Mouse (Mus musculus) mouse trophoblast stem cell (cell line): Measurements from ENCODE around the gene Chit1.

Experiments
- in situ Hi-C, 2 experiments: fragments of 300-500 bp; cut with MseI, MboI; formaldehyde crosslinking; loops; 2 replicates in 1 of 2; 3 replicates in 1 of 2; pipeline ENCODE4 v1.15.1; 2025

The Chit1 gene

GRCm38 (mm10) chr1:134079477-134080163 lies 31.4 kb upstream of the Chit1 start:
- in situ Hi-C loops = no loop called here

- in situ Hi-C loops = no loop called here
Measured at GRCm38 (mm10) chr1:134080406-134080805, 30.6 kb upstream of the Chit1 start.

GRCm38 (mm10) chr1:134080881-134081450 lies 30.1 kb upstream of the Chit1 start:
- in situ Hi-C loops = no loop called here

DNA sequence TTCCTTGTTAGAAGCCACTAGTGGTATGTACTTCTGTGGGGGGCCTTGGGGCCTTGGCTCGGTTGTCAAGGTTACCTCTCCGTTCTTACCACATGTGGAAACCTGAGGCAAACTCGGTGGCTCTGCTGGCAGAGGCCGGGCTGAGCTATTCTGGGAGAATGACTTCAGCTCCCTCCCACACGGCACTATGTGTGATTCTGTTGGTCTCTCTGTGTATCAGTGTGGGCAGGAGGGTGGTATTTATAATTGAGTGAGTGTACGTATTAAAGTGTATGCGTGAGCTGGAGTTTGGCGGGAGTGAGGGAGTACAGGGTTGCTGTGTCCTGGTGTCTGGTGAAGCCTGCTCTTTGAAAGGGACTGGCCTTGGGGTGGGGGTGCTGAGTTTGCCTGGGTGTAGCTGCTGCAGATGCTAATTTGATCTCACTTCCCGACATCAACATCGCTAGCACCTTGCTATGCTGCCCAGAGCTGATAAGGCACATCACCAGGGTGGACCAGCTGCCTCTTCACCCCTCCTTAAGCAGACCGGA lies 28.0 kb upstream of the Chit1 start:
- in situ Hi-C loops = no loop called here

DNA sequence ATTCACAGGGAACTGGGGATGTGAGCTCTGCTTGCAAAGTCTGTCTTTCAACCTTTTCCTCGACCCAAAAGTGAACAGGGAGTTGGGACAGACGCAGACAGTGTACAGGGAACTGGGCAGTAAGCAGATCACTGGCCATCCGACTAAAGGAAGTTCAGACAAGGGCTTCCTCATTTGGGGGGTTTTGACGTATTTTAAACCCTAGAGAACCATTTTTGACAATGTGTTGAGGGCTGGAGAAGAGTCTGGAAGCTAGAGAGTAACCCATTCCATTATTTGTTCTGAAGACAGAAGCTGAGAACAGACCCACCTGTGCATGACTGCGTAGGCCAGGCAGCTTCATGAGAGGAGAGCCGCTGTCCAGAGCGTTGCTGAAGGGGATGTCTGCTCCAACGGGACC lies 27.4 kb upstream of the Chit1 start:
- in situ Hi-C loops = no loop called here

- in situ Hi-C loops = no loop called here
Measured at GRCm38 (mm10) chr1:134084128-134084527, 26.9 kb upstream of the Chit1 start.

- in situ Hi-C loops = no loop called here
Measured at GRCm38 (mm10) chr1:134086017-134086416, 25.0 kb upstream of the Chit1 start.

- in situ Hi-C loops = no loop called here
Measured at GRCm38 (mm10) chr1:134086811-134087398, 24.1 kb upstream of the Chit1 start.

GRCm38 (mm10) chr1:134089074-134089473 lies 22.0 kb upstream of the Chit1 start:
- in situ Hi-C loops = no loop called here

DNA sequence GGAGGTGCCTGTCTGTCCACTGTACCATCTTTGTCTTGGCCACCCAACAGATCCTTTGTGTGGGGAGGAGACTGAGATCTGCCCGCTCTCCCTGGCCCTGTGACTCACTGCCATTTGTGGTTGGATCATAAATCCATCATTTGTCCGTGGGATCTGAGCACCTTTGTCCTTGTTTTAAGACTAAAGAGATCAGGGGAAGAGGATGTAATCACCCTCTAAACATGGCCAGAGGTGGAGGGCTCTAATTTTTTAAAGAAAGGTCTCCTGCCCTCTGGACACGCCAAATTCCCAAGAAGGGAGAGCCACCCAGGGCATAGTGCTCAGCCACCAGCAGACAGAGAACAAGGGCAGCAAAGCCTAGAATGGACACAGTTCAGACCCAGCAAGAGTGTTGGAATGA lies 19.2 kb upstream of the Chit1 start:
- in situ Hi-C loops = no loop called here

DNA sequence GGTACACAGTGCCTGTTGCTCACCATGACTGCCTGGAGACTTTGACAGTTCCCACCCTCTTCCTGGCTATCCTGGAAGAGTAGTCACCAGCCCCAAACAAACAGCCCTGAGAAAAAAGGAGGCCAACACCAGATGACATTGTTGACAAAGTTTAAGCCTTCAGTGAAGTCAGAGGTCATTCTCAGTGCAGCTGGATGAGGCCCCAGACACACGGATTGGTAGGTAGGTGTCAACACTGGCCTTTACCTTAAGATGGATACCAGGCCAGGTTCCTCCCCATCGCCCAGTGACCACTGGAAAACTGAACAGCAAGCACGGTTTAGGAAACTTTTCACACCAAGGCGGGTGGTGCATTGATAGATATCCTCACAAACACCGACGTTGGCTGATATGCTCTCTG lies 18.7 kb upstream of the Chit1 start:
- in situ Hi-C loops = no loop called here

- in situ Hi-C loops = no loop called here
Measured at GRCm38 (mm10) chr1:134092852-134093770, 17.9 kb upstream of the Chit1 start.

GRCm38 (mm10) chr1:134093771-134094526 lies 17.1 kb upstream of the Chit1 start:
- in situ Hi-C loops = no loop called here

GRCm38 (mm10) chr1:134095033-134095612 lies 15.9 kb upstream of the Chit1 start:
- in situ Hi-C loops = no loop called here

DNA sequence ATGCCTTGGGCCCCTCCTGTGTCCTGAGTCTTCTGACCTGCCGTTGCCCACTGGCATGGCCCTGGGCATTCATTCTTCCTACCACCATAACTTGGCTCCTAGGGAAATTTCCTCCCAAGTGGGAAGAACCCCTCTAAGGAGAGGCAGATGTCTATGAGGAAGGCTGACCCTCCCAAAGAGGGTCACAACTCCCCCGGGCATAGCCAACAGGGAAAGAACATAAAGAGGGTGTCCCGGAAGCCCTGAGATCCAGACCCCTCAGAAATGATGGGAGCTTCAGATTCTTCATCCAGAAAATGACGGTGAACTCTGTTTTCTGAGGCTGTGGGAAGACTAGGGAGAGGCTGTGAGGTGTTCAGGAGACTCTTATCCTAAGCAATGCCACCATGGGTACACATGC lies 15.3 kb upstream of the Chit1 start:
- in situ Hi-C loops = no loop called here

DNA sequence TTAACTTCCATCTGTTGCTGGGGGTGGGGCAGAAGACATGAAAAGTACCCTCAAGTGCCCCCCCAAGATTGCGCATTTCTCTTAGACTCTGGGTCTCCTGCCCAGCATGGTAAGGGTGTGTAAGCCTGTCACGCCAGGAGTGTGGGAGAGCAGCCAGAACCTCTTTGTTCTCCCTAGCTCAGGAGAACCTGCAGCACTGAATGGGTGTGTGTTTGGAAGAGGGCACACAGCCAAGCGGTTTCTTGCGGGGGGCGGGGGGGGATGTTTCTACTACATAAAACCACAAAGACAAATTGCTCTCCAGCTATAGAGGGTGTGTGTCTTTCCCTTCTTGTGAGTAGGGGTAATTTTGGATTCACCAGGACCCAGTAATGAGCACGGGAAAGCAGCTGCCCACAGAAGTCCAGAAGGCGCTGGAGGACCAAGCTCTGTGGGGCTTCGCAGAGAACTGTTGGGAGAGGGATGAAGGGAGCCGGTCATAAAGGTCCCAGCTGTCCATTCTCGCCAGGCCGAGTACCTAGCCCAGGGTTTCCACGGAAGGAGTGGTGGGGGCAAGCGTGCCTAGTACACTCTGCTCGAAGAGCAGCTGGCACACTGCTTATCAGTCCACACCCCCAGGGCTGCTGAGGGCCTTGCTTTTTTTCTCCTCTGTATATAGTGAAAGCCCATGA lies 14.6 kb upstream of the Chit1 start:
- in situ Hi-C loops = no loop called here

DNA sequence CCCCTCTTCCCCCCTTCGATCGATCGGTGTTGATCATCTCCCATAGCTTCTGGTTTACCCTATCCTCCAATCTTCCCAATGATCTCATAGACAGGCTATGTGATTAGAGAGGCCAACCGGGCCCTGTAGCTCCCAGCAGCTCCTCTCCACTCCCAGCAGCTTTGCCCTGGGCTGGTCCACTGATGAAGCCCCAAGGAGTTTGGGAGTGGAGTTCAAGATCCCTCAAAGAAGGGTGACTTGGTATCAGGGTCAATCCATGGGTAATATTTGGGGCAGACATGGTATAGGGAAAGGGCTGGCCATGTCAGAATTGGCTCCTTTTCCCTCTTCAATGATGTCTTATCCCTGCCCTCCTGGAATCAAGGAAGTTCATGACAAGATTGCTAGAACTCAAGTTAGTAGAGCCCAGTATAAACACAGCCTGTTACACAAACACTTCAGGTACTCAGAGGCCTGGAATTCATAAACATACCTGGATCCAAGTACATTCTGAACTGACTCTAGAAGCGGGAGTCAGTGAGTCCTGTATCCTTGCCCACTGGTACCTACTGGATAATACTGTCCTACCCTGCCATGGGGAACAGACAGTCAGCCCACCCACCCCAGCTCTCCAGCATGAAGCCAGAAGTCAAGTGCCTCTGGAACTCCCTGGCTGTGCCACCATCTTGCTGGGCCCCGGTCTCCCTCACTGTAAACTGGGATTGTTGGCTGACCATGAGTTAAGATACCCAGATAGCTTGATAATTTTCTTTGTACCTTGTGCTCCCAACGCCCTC lies 13.8 kb upstream of the Chit1 start:
- in situ Hi-C loops = no loop called here

DNA sequence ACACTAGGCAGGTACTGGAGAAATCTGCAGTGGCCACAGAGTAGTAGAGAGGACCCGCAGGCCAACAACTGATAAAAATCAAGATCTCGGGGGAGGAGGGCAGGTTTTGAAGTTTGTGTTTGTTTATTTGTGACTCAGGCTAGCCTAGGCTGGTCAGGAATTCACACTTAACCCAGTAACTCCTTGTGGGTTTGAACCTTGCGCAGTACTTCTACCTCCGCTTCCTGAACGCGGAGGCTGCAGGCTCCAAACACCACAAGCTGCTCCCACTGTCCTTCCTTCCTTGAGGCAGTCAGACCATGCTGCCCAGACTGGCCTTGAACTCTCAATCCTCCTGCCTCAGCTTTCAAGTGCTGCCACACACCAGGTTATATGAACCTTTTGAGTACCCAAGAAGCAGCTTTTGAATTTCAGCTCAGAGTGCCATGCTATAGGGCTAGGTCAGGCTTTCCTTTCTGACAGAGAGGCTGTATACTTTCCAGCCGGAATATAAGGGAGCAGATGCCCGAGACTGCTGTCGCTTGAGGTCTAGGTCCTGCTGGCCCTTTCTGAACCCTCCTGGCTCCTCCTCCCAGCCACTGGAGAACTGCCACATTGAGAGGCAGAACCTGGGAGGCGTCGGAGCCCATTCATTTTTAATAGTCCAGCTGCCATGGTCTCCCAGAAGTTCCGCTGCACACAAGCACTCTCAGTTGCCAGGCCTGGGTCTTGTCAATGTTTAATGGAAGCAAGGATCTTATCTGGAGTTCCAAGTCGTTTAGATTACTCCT lies 12.9 kb upstream of the Chit1 start:
- in situ Hi-C loops = no loop called here
